Mouse (Mus musculus) stomach, postnatal 0 days (tissue): ENCODE measurements around the gene Vsig10. TPM values are rescaled to one million over a fixed set of nuclear protein-coding genes. Genes with fewer than 3 reads are reported as not detected.

Source experiments
- ATAC-seq: fragments of 200-750 bp; cut with Nextera tagmentation; 2 replicates; pipeline ENCODE4 v1.8.0; 2017; ENCODE audit not compliant: low FRiP score, low TSS enrichment
- DNase-seq: peaks from one replicate; pipeline ENCODE4 v3.0.0-alpha.2; 2016; ENCODE audit warnings: low spot score
- H3K27ac ChIP-seq: fragments of 300-500 bp; sonication (generic); replicated peaks from 2 replicates; pipeline ENCODE4 v1.5.1; 2014; ENCODE audit warnings: mild to moderate bottlenecking, control low read depth
- H3K27me3 ChIP-seq: fragments of 300-500 bp; sonication (generic); 2 replicates; pipeline ENCODE4 v1.6.1; 2014; ENCODE audit warnings: low read length; ENCODE audit not compliant: control insufficient read depth, insufficient read depth
- H3K36me3 ChIP-seq: fragments of 300-500 bp; sonication (generic); 2 replicates; pipeline ENCODE4 v1.6.1; 2014; ENCODE audit warnings: low read length, mixed read lengths; ENCODE audit not compliant: control insufficient read depth, insufficient read depth
- H3K4me1 ChIP-seq: fragments of 300-500 bp; sonication (generic); replicated peaks from 2 replicates; pipeline ENCODE4 v1.6.1; 2014; ENCODE audit warnings: antibody characterized with exemption; ENCODE audit not compliant: control insufficient read depth, insufficient read depth
- H3K4me2 ChIP-seq: fragments of 300-500 bp; sonication (generic); replicated peaks from 2 replicates; pipeline ENCODE4 v1.6.1; 2014; ENCODE audit warnings: low read depth, mild to moderate bottlenecking, control low read depth, moderate library complexity
- H3K4me3 ChIP-seq: fragments of 300-500 bp; sonication (generic); 2 replicates; pipeline ENCODE4 v1.5.1; 2014; ENCODE audit warnings: low read depth, low read length, control low read depth
- H3K9ac ChIP-seq: fragments of 300-500 bp; sonication (generic); 2 replicates; pipeline ENCODE4 v1.6.1; 2014; ENCODE audit warnings: mild to moderate bottlenecking, low read length, control low read depth, mixed read lengths
- H3K9me3 ChIP-seq: fragments of 300-500 bp; sonication (generic); 2 replicates; pipeline ENCODE4 v1.6.1; 2016; ENCODE audit warnings: low read length; ENCODE audit not compliant: control insufficient read depth
- CTCF ChIP-seq: IDR thresholded peaks from 2 replicates; pipeline ENCODE4 v1.5.1; 2016; ENCODE audit warnings: antibody characterized with exemption, low read depth, mild to moderate bottlenecking, moderate library complexity
- EP300 ChIP-seq: optimal IDR thresholded peaks from 2 replicates; pipeline ENCODE3; 2016; ENCODE audit warnings: antibody characterized with exemption
- WGBS: fragments of 180-500 bp; shearing (Covaris S2); extraction: QIAGEN DNeasy Blood & Tissue Kit; methylation state at CpG from one replicate; pipeline ENCODE4 v1.1.7; 2014; 5-methylcytosine and 5-hydroxymethylcytosine counted together
- polyA plus RNA-seq: library from polyadenylated mRNA; unstranded; fragments of >200 nt; fragmentation: Nextera tagmentation; extraction: Ambion mirVana; gene quantifications from 2 replicates; pipeline ENCODE4 v1.2.1, GENCODE M21; 2015

Gene Vsig10
- polyA plus RNA-seq, 1 experiment from 2014 or later, result 9.9 TPM

- Histone ChIP-seq H3K27me3 (no peaks in the 10 kb centered on the region), H3K4me2 (no peak overlapping the region), H3K9ac (no peak overlapping the region), H3K36me3 (peaks cover 7% of the 10 kb centered on the region), H3K9me3 (no peaks in the 10 kb centered on the region), H3K4me1 (0 out of 2 replicates have a peak, but pooled peaks cover 3% of the 10 kb centered on the region), H3K4me3 (no peak overlapping the region), H3K27ac (no peak overlapping the region)
- ATAC-seq (no peak), DNase-seq (no peak)
- no peak for TF ChIP-seq EP300
- TF ChIP-seq CTCF, result no peak
- 64% methylated on average over 4 of the region's 4 CpGs for WGBS
Measured at GRCm38 (mm10) chr5:117285266-117285665, 33.6 kb upstream of the Vsig10 start.

- DNase-seq (no peak), ATAC-seq (no peak)
- Histone ChIP-seq H3K36me3 (peaks cover 7% of the 10 kb centered on the region), H3K9ac (peak overlapping the region; percentile 69; the same call in 1 of the 2 replicates), H3K27me3 (no peaks in the 10 kb centered on the region), H3K9me3 (no peaks in the 10 kb centered on the region), H3K4me3 (peak overlapping the region; percentile 51), H3K4me1 (0 out of 2 replicates have a peak, but pooled peaks cover 3% of the 10 kb centered on the region), H3K4me2 (peak overlapping the region; percentile 72), H3K27ac (no peak overlapping the region)
- WGBS, result 43% methylated on average over 3 of the region's 3 CpGs
- TF ChIP-seq EP300 (no peak), CTCF (no peak)
Measured at GRCm38 (mm10) chr5:117286286-117286685, 32.6 kb upstream of the Vsig10 start.

GRCm38 (mm10) chr5:117286831-117287822 lies 31.8 kb upstream of the Vsig10 start, which contains the start of gene Pebp1:
Gene Pebp1, minus strand, starts transcription at chr5:117287625.
- peak; percentile 32; the same call in 1 of the 2 replicates for TF ChIP-seq CTCF
- TF ChIP-seq EP300, result no peak
- WGBS, result under 1% methylated on average over 67 of the region's 77 CpGs
- Histone ChIP-seq H3K27ac (peak within 1 kb of the TSS; percentile 26), H3K4me1 (0 out of 2 replicates have a peak, but pooled peaks cover 3% of the 10 kb centered on the region), H3K4me3 (peak within 1 kb of the TSS; percentile 51), H3K9ac (peak within 1 kb of the TSS; percentile 69), H3K9me3 (no peaks in the 10 kb centered on the region), H3K36me3 (peaks cover 7% of the 10 kb centered on the region), H3K27me3 (no peaks in the 10 kb centered on the region), H3K4me2 (peak within 1 kb of the TSS; percentile 72)
- peak; percentile 98 for DNase-seq
- ATAC-seq, result peak; percentile 96

- Histone ChIP-seq H3K27ac (no peak overlapping the region), H3K36me3 (no peaks in the 10 kb centered on the region), H3K9ac (no peak overlapping the region), H3K4me1 (0 out of 2 replicates have a peak, but pooled peaks cover 3% of the 10 kb centered on the region), H3K4me2 (no peak overlapping the region), H3K27me3 (no peaks in the 10 kb centered on the region), H3K4me3 (no peak overlapping the region), H3K9me3 (no peaks in the 10 kb centered on the region)
- ATAC-seq (no peak), DNase-seq (no peak)
- TF ChIP-seq CTCF (no peak), EP300 (no peak)
Measured at GRCm38 (mm10) chr5:117289646-117290045, 29.2 kb upstream of the Vsig10 start.

GRCm38 (mm10) chr5:117290081-117290480 lies 28.8 kb upstream of the Vsig10 start:
- peak; percentile 53 for TF ChIP-seq CTCF
- TF ChIP-seq EP300, result no peak
- no peaks in the 10 kb centered on the region for H3K27me3 ChIP-seq
- ATAC-seq (no peak), DNase-seq (no peak)
- 82% methylated on average over 2 of the region's 2 CpGs for WGBS
- H3K9ac ChIP-seq, result no peak overlapping the region
- no peaks in the 10 kb centered on the region for H3K36me3 ChIP-seq
- no peak overlapping the region for H3K4me3 ChIP-seq
- no peak overlapping the region for H3K4me2 ChIP-seq
- H3K4me1 ChIP-seq, result 0 out of 2 replicates have a peak, but pooled peaks cover 3% of the 10 kb centered on the region
- H3K9me3 ChIP-seq, result no peaks in the 10 kb centered on the region
- no peak overlapping the region for H3K27ac ChIP-seq

- peak; percentile 15 for DNase-seq
- ATAC-seq, result no peak
- TF ChIP-seq CTCF, result peak; percentile 57
- TF ChIP-seq EP300, result no peak
- Histone ChIP-seq H3K9me3 (no peaks in the 10 kb centered on the region), H3K4me2 (no peak overlapping the region), H3K36me3 (no peaks in the 10 kb centered on the region), H3K4me3 (no peak overlapping the region), H3K9ac (no peak overlapping the region), H3K27me3 (no peaks in the 10 kb centered on the region), H3K4me1 (0 out of 2 replicates have a peak, but pooled peaks cover 3% of the 10 kb centered on the region), H3K27ac (no peak overlapping the region)
- 82% methylated on average over 3 of the region's 3 CpGs for WGBS
Measured at GRCm38 (mm10) chr5:117291312-117291711, 27.6 kb upstream of the Vsig10 start.
